Mouse (Mus musculus) activated CD4-positive, CD25-positive, alpha-beta regulatory T cell, adult 4 months (primary cell): ENCODE data around the gene Fjx1. TPM values are rescaled to one million over a fixed set of nuclear protein-coding genes. Genes with fewer than 3 reads are reported as not detected.
A peak's percentile ranks its signal among the peaks of the same experiment; 100 is the strongest.

Experiments used
- ATAC-seq: one replicate; pipeline ENCODE4 v1.8.0; 2017
- polyA plus RNA-seq, 2 experiments: library from polyadenylated mRNA; unstranded; fragments of 100-300 nt; shearing (Covaris generic); gene quantifications; one replicate each; pipeline ENCODE4 v1.2.1; 2017

The Fjx1 gene
- polyA plus RNA-seq, 2 experiments from 2014 or later: not detected

GRCm38 (mm10) chr2:102416149-102416743, 36.1 kb downstream of the Fjx1 start:
- ATAC-seq: no peak

GRCm38 (mm10) chr2:102412738-102413137, 39.6 kb downstream of the Fjx1 start:
- ATAC-seq: no peak

GRCm38 (mm10) chr2:102410615-102411014, 41.7 kb downstream of the Fjx1 start:
- no peak for ATAC-seq

- ATAC-seq: no peak
Observed at GRCm38 (mm10) chr2:102409741-102410140, 42.6 kb downstream of the Fjx1 start.

GRCm38 (mm10) chr2:102407363-102408184, 44.7 kb downstream of the Fjx1 start, which contains the start of gene Trim44:
Gene Trim44, minus strand, starts transcription at chr2:102407828.
- ATAC-seq: no peak

GRCm38 (mm10) chr2:102406324-102407304, 45.7 kb downstream of the Fjx1 start:
- ATAC-seq: no peak

- ATAC-seq: no peak
Observed at GRCm38 (mm10) chr2:102403982-102404381, 48.3 kb downstream of the Fjx1 start.

- ATAC-seq: no peak
Observed at GRCm38 (mm10) chr2:102403306-102403705, 49.0 kb downstream of the Fjx1 start.

GRCm38 (mm10) chr2:102401352-102401692, 51.0 kb downstream of the Fjx1 start:
- no peak for ATAC-seq

GRCm38 (mm10) chr2:102400605-102401351, 51.5 kb downstream of the Fjx1 start:
- ATAC-seq: peak; percentile 82

GRCm38 (mm10) chr2:102399864-102400604, 52.3 kb downstream of the Fjx1 start:
- ATAC-seq: no peak

Other genes with a start within 250 kb of the Fjx1 start
- gene Trim44, start 44.7 kb downstream of the Fjx1 start, polyA plus RNA-seq: 1 to 10 TPM; 5.7 to 6.8 TPM
- gene Pamr1, start 97.5 kb upstream of the Fjx1 start, polyA plus RNA-seq: not detected
- not detected for gene Slc1a2, start 206.2 kb upstream of the Fjx1 start, polyA plus RNA-seq